Mouse (Mus musculus) stomach, embryonic 16.5 days (tissue): ENCODE data around the gene Inhbe. TPM values are rescaled to one million over a fixed set of nuclear protein-coding genes. Genes with fewer than 3 reads are reported as not detected.
A peak's percentile ranks its signal among the peaks of the same experiment; 100 is the strongest.

Experiments used
- ATAC-seq: fragments of 200-750 bp; cut with Nextera tagmentation; 2 replicates; pipeline ENCODE4 v1.8.0; 2017; ENCODE audit warnings: moderate number of reproducible peaks, moderate TSS enrichment; ENCODE audit not compliant: insufficient read depth, low FRiP score
- H3K27ac ChIP-seq: fragments of 300-500 bp; sonication (generic); 2 replicates; pipeline ENCODE4 v1.5.1; 2014; ENCODE audit warnings: low read length
- H3K27me3 ChIP-seq: fragments of 300-500 bp; sonication (generic); 2 replicates; pipeline ENCODE4 v1.6.1; 2014; ENCODE audit warnings: low read length, control low read depth, mixed read lengths; ENCODE audit not compliant: control insufficient read depth, insufficient read depth
- H3K36me3 ChIP-seq: fragments of 300-500 bp; sonication (generic); 2 replicates; pipeline ENCODE4 v1.6.1; 2014; ENCODE audit warnings: low read length; ENCODE audit not compliant: control insufficient read depth, insufficient read depth
- H3K4me1 ChIP-seq: fragments of 300-500 bp; sonication (generic); 2 replicates; pipeline ENCODE4 v1.6.1; 2014; ENCODE audit warnings: low read length, control low read depth, mixed read lengths; ENCODE audit not compliant: control insufficient read depth, insufficient read depth
- H3K4me2 ChIP-seq: fragments of 300-500 bp; sonication (generic); 2 replicates; pipeline ENCODE4 v1.6.1; 2014; ENCODE audit warnings: low read depth, low read length, mixed read lengths
- H3K4me3 ChIP-seq: fragments of 300-500 bp; sonication (generic); replicated peaks from 2 replicates; pipeline ENCODE4 v1.5.1; 2014; ENCODE audit warnings: mild to moderate bottlenecking, low read length
- H3K9ac ChIP-seq: fragments of 300-500 bp; sonication (generic); 2 replicates; pipeline ENCODE4 v1.6.1; 2014; ENCODE audit warnings: low read length
- H3K9me3 ChIP-seq: fragments of 300-500 bp; sonication (generic); replicated peaks from 2 replicates; pipeline ENCODE4 v1.6.1; 2016; ENCODE audit warnings: low read length, control low read depth; ENCODE audit not compliant: control insufficient read depth
- WGBS: fragments of 180-500 bp; shearing (Covaris S2); extraction: QIAGEN DNeasy Blood & Tissue Kit; methylation state at CpG from one replicate; pipeline ENCODE4 v1.1.7; 2014; 5-methylcytosine and 5-hydroxymethylcytosine counted together
- polyA plus RNA-seq: library from polyadenylated mRNA; unstranded; fragments of >200 nt; fragmentation: Nextera tagmentation; extraction: Ambion mirVana; gene quantifications from 2 replicates; pipeline ENCODE4 v1.2.1, GENCODE M21; 2015

Inhbe gene
- polyA plus RNA-seq, 1 experiment from 2014 or later, result 0.06 TPM

DNA sequence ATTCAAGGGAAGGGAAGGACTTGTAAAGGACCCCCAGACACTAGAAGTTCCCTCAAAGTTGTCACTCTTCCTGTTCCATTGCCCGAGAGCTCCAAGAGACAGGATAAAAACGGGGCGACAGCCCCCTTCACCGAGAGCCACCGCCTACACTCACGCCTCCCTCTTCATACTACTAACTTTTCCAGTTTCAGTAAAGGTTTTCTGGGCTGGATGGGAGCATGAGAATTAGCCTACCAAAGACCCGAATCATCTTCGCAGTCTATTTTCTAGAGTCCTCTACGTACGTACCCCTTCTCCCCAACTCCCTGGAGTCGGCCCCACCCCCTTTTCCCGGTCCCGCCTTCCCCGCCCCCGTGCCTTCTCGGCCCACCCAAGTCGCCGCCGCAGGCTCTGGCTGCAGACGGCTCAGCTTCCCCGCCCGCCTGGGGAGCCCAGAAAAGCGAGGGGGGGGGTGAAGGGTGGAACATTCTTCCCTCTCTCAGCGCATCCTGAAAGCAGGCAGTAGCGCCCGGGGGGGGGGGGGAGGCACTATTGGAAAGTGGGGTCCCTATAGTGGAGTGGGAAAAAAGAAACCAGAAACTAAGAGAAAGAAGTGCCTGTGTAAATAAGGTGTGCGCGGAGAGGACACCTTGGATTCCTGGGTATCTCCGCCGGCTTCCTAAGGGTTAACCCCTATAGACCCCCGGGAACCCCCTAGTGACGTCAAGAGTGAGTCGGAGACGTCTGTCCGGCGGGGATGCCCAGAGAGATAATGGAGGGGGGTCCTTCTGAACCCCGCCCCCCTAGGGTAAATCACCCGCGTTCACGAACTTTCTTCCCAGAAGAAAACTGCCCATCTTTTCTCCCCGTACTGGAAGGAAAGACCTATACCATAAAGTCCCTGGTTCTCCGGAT, 14.3 kb downstream of the Inhbe start:
- Histone ChIP-seq H3K9ac (peak overlapping the region; percentile 66), H3K4me1 (peaks cover 7% of the 10 kb centered on the region), H3K4me3 (peak overlapping the region; percentile 57), H3K4me2 (peak overlapping the region; percentile 73), H3K27ac (peak overlapping the region; percentile 89), H3K36me3 (no peaks in the 10 kb centered on the region), H3K9me3 (no peaks in the 10 kb centered on the region), H3K27me3 (no peaks in the 10 kb centered on the region)
- under 1% methylated on average over 41 of the region's 42 CpGs for WGBS
- ATAC-seq, result peak; percentile 64

DNA sequence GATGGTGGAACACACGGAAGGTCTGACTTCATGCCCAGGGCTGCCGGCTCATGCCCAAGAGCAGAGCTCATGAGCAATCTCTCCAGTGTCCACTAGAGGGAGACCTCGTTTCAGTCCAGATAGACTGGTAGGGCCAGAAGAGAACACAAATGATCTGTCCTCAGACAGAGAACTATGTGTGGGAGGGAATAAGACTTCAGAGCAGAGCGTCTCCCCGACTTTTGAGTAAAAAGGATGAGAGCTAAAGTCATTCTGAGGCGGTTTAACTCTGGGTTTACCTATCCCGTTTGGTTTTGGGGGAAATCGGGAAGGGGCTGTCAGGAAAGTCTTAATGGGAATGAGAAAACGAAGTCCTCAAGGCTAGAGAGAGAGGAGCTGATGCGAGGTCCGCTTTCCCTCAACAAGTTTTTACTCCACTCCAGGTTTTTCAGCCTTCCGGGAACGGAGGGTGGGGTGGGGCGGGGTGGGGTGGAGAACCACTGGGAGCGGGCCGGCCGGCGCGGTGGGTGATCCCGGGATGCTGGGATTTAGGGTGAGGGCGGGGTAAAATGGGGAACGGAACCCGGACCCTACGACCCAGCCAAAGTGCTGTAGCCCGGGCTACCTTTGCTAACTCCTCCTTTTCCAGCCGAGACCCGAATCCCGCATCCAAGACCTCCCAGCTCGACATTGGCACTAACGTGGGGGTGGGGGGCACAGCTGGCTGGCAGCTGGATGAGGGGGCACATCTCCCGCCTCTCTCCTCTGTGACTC, 15.1 kb downstream of the Inhbe start:
- under 1% methylated on average over 30 of the region's 31 CpGs for WGBS

GRCm38 (mm10) chr10:127337536-127338099, 16.6 kb downstream of the Inhbe start:
- Histone ChIP-seq H3K9me3 (no peaks in the 10 kb centered on the region), H3K27me3 (no peaks in the 10 kb centered on the region), H3K27ac (no peak overlapping the region), H3K36me3 (0 out of 2 replicates have a peak, but pooled peaks cover 3% of the 10 kb centered on the region), H3K4me3 (no peak overlapping the region), H3K4me1 (peaks cover 7% of the 10 kb centered on the region), H3K9ac (no peak overlapping the region; the same call in 1 of the 2 replicates), H3K4me2 (no peak overlapping the region)
- WGBS, result 79% methylated on average over 6 of the region's 6 CpGs
- no peak for ATAC-seq

More for the DNA sequence above, 15.1 kb downstream of the Inhbe start:
- H3K27me3 ChIP-seq, result no peaks in the 10 kb centered on the region
- peak overlapping the region; percentile 73 for H3K4me2 ChIP-seq
- peak; percentile 73 for ATAC-seq
- peak overlapping the region; percentile 57 for H3K4me3 ChIP-seq
- H3K27ac ChIP-seq, result peak overlapping the region; percentile 89
- H3K36me3 ChIP-seq, result no peaks in the 10 kb centered on the region
- H3K9ac ChIP-seq, result peak overlapping the region; percentile 66
- H3K4me1 ChIP-seq, result peaks cover 7% of the 10 kb centered on the region
- no peaks in the 10 kb centered on the region for H3K9me3 ChIP-seq

GRCm38 (mm10) chr10:127336952-127337351, 17.3 kb downstream of the Inhbe start:
- Histone ChIP-seq H3K27ac (no peak overlapping the region), H3K4me1 (peaks cover 7% of the 10 kb centered on the region), H3K36me3 (0 out of 2 replicates have a peak, but pooled peaks cover 3% of the 10 kb centered on the region), H3K4me2 (no peak overlapping the region), H3K9me3 (no peaks in the 10 kb centered on the region), H3K9ac (no peak overlapping the region), H3K27me3 (no peaks in the 10 kb centered on the region), H3K4me3 (no peak overlapping the region)
- ATAC-seq, result no peak
- WGBS, result 61% methylated on average over 5 of the region's 5 CpGs

DNA sequence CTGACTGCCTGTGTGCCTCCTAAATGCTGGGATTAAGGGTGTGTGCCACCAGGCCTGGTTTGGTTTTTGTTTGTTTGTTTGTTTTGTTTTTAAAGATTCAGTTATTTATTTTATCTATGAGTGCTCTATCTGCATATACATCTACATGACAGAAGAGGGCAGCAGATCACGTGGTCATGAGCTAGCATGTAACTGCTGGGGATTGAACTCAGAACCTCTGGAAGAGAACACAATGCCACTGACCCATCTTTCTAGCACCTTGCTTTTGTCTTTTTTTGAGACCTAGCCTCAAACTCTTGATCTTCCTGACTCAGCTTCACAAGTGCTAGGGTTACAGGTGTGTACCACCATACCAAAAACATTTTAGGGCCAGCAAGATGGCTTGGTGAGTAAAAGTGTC, 18.9 kb downstream of the Inhbe start:
- Histone ChIP-seq H3K4me1 (no peaks in the 10 kb centered on the region), H3K9ac (no peak overlapping the region), H3K27me3 (no peaks in the 10 kb centered on the region), H3K36me3 (0 out of 2 replicates have a peak, but pooled peaks cover 3% of the 10 kb centered on the region), H3K4me2 (no peak overlapping the region), H3K4me3 (no peak overlapping the region), H3K9me3 (no peaks in the 10 kb centered on the region), H3K27ac (no peak overlapping the region)
- no peak for ATAC-seq
- 67% methylated on average over 1 of the region's 1 CpGs for WGBS

GRCm38 (mm10) chr10:127333152-127333551, 21.1 kb downstream of the Inhbe start:
- Histone ChIP-seq H3K27me3 (peaks cover 3% of the 10 kb centered on the region; the same call in 1 of the 2 replicates), H3K4me2 (no peak overlapping the region), H3K9ac (no peak overlapping the region), H3K4me3 (no peak overlapping the region), H3K4me1 (no peaks in the 10 kb centered on the region), H3K36me3 (0 out of 2 replicates have a peak, but pooled peaks cover 3% of the 10 kb centered on the region), H3K9me3 (no peaks in the 10 kb centered on the region), H3K27ac (no peak overlapping the region)
- WGBS, result 68% methylated on average over 5 of the region's 5 CpGs
- no peak for ATAC-seq

DNA sequence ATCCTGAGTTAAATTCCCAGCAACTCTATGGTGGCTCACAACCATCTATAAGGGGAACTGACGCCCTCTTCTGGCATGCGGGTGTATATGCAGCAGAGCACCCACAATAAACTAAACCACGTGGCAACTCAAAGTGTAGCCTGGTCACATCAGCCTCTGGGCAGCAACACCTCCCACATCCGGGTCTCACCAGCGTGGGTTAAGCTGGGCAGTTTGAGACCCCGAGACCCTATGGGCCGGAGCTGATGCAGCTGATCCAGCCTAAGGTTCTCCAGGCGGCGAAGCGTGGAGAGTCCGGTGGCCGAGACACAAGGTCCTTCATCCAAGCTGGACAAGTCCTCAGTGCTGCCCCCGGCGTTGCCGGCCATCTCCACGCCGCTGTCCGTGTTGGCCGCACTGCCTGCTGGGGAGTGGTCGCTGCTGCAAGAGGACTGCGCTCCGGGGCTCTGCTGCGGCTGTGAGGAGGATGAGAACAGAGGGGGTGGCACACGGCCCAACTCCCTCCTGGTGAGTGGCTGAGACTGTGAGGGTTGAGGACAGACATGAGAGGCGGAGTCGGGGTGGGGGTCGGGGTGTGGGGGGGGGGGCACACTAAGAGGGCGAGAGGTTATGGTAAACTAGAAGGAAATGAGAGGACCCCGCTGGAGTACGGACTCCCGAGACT, 21.9 kb downstream of the Inhbe start:
- 0 out of 2 replicates have a peak, but pooled peaks cover 3% of the 10 kb centered on the region for H3K36me3 ChIP-seq
- WGBS, result 52% methylated on average over 31 of the region's 31 CpGs
- no peak overlapping the region for H3K27ac ChIP-seq
- H3K4me2 ChIP-seq, result no peak overlapping the region
- no peaks in the 10 kb centered on the region; the same call in 1 of the 2 replicates for H3K9me3 ChIP-seq
- ATAC-seq, result no peak
- no peak overlapping the region for H3K4me3 ChIP-seq
- H3K4me1 ChIP-seq, result no peaks in the 10 kb centered on the region
- H3K9ac ChIP-seq, result no peak overlapping the region
- peaks cover 10% of the 10 kb centered on the region for H3K27me3 ChIP-seq

DNA sequence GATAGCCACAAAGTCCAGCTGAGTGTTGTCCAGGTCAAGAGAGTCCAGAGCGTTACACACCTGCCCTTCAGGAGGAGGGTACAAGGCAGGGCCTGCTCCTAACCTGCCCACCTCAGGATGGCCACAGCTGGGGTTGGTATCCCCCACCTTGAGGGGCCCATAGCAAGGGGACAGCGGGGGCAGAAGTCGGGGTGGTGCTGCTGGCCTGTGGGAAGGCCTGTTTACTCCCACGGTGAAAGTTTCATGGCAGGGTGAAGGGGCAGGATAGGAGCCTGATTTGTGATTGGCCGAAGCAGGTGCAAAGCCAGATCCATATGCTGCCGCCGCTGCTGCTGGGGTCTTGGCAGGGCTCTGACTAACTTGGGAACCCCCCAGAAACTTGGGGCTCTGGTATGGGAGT, 24.0 kb downstream of the Inhbe start:
- Histone ChIP-seq H3K4me3 (no peak overlapping the region), H3K27ac (no peak overlapping the region), H3K36me3 (0 out of 2 replicates have a peak, but pooled peaks cover 3% of the 10 kb centered on the region), H3K27me3 (peaks cover 23% of the 10 kb centered on the region), H3K9me3 (no peaks in the 10 kb centered on the region; the same call in 1 of the 2 replicates), H3K4me2 (no peak overlapping the region), H3K9ac (no peak overlapping the region), H3K4me1 (peaks cover 11% of the 10 kb centered on the region)
- no peak for ATAC-seq
- 75% methylated on average over 7 of the region's 7 CpGs for WGBS
